Mouse (Mus musculus): Measurements from ENCODE around the gene Zfp324. TPM values are rescaled to one million over a fixed set of nuclear protein-coding genes. Genes with fewer than 3 reads are reported as not detected.

Gene Zfp324
- polyA plus RNA-seq, 1 experiment from 2014 or later = 11.6 TPM

DNA sequence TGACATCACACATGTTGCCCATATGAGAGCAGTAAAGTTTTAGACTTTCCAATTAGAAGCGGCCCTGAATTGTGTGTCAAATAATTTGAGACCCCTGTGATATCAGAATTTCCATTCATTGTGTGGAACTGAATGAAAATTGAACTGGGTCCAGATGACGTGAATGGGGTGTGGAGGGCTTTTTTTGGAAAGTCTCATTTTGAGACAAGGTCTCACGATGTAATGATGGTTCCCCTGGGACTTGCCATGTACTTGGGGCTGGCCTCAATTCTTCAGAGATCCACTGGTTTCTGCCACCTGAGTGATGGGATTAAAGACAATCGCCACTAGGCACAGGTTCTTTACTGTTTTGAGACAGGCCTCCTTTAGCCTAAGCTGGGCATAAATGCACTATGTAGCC lies 25.0 kb upstream of the Zfp324 start:
- Histone ChIP-seq H3K27ac (no peak overlapping the region), H3K27me3 (replicated peaks) (no peaks in the 10 kb centered on the region), H3K4me2 (replicated peaks) (no peak overlapping the region), H3K36me3 (no peaks in the 10 kb centered on the region), H3K4me1 (no peaks in the 10 kb centered on the region), H3K9ac (no peak overlapping the region), H3K9me3 (no peaks in the 10 kb centered on the region), H3K4me3 (no peak overlapping the region)
- ATAC-seq (ENCODE audit: low FRiP score, low read depth) = no peak
- 88% methylated on average over 4 of the region's 4 CpGs for WGBS

GRCm38 (mm10) chr7:12943488-12943887 lies 22.1 kb upstream of the Zfp324 start:
- no peak for ATAC-seq (ENCODE audit: low FRiP score, low read depth)
- H3K27ac ChIP-seq = no peak overlapping the region
- no peak overlapping the region for H3K4me2 ChIP-seq (replicated peaks)
- no peaks in the 10 kb centered on the region for H3K9me3 ChIP-seq
- no peaks in the 10 kb centered on the region for H3K27me3 ChIP-seq (replicated peaks)
- no peak overlapping the region for H3K9ac ChIP-seq
- no peaks in the 10 kb centered on the region for H3K36me3 ChIP-seq
- no peaks in the 10 kb centered on the region for H3K4me1 ChIP-seq
- no peak overlapping the region for H3K4me3 ChIP-seq

GRCm38 (mm10) chr7:12949032-12949871 lies 16.4 kb upstream of the Zfp324 start:
- WGBS = 9% methylated on average over 35 of the region's 35 CpGs
- Histone ChIP-seq H3K4me2 (replicated peaks) (peak overlapping the region; percentile 84), H3K27ac (peak overlapping the region; percentile 72), H3K4me3 (peak overlapping the region; percentile 40), H3K4me1 (peaks cover 7% of the 10 kb centered on the region), H3K9me3 (no peaks in the 10 kb centered on the region), H3K36me3 (no peaks in the 10 kb centered on the region), H3K9ac (peak overlapping the region; percentile 67), H3K27me3 (replicated peaks) (no peaks in the 10 kb centered on the region)
- ATAC-seq (ENCODE audit: low FRiP score, low read depth) = peak; percentile 97

- 8% methylated on average over 16 of the region's 16 CpGs for WGBS
- ATAC-seq (ENCODE audit: low FRiP score, low read depth) = no peak; the same call in 1 of the 2 replicates
Observed at GRCm38 (mm10) chr7:12949872-12950229, 15.8 kb upstream of the Zfp324 start.

DNA sequence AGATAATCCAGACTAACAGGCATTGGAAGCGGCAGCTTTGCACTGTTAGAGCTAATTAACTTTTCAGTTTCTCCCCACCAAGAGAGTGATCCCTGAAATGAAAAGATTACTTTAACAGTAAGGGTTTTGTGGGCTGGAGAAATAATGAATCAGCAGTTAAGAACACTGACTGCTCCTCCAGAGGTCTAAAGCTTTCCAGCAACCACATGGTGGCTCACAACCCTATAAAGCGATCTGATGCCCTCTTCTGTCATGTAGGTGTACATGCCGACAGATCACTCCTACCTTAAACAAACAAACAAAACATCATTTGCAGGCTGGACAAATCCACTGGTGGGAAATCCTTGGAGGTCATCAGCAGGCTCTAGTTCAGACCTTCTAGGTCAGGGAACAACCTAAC lies 10.7 kb upstream of the Zfp324 start:
- Histone ChIP-seq H3K9me3 (no peaks in the 10 kb centered on the region), H3K9ac (no peak overlapping the region), H3K27ac (no peak overlapping the region), H3K27me3 (replicated peaks) (no peaks in the 10 kb centered on the region), H3K4me3 (no peak overlapping the region), H3K36me3 (no peaks in the 10 kb centered on the region), H3K4me1 (peaks cover 6% of the 10 kb centered on the region), H3K4me2 (replicated peaks) (no peak overlapping the region)
- no peak for ATAC-seq (ENCODE audit: low FRiP score, low read depth)
- WGBS = 61% methylated on average over 3 of the region's 3 CpGs

More at GRCm38 (mm10) chr7:12949872-12950229, 15.8 kb upstream of the Zfp324 start:
- Histone ChIP-seq H3K27me3 (replicated peaks) (no peaks in the 10 kb centered on the region), H3K4me2 (replicated peaks) (peak overlapping the region; percentile 84), H3K36me3 (no peaks in the 10 kb centered on the region), H3K4me1 (peaks cover 7% of the 10 kb centered on the region), H3K4me3 (peak overlapping the region; percentile 40), H3K9ac (peak overlapping the region; percentile 67), H3K27ac (0 out of 2 replicates have a peak overlapping the region, but pooled peaks have one; percentile 20), H3K9me3 (no peaks in the 10 kb centered on the region)

DNA sequence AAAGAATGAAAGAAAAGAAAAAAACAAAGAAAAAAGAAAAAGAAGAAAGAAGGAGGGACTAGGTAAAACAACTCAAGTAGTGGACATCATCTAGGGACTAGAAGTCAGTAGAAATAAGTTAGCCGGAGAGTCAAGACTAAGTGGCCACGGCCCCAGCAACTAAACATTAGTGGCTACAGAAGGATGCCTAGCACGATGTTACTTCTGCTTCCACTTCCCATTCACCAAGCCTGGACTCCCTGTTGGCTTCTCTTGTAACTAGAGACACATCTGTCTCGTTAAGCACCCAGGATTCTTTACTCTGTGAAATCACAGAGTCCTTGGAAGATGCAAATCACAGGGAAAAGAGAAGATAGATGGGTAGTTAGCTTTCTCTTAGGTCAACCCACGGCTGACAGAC lies 8.1 kb upstream of the Zfp324 start:
- Histone ChIP-seq H3K9me3 (no peaks in the 10 kb centered on the region), H3K27ac (no peak overlapping the region), H3K9ac (no peak overlapping the region), H3K4me1 (no peaks in the 10 kb centered on the region), H3K4me2 (replicated peaks) (no peak overlapping the region), H3K36me3 (no peaks in the 10 kb centered on the region), H3K27me3 (replicated peaks) (no peaks in the 10 kb centered on the region), H3K4me3 (no peak overlapping the region)
- no peak for ATAC-seq (ENCODE audit: low FRiP score, low read depth)
- 76% methylated on average over 5 of the region's 5 CpGs for WGBS

GRCm38 (mm10) chr7:12958948-12959347 lies 6.7 kb upstream of the Zfp324 start:
- Histone ChIP-seq H3K4me3 (no peak overlapping the region), H3K4me2 (replicated peaks) (no peak overlapping the region), H3K4me1 (no peaks in the 10 kb centered on the region), H3K27ac (no peak overlapping the region), H3K9me3 (no peaks in the 10 kb centered on the region), H3K27me3 (replicated peaks) (no peaks in the 10 kb centered on the region), H3K9ac (no peak overlapping the region), H3K36me3 (no peaks in the 10 kb centered on the region)
- no peak for ATAC-seq (ENCODE audit: low FRiP score, low read depth)
- WGBS = 89% methylated on average over 4 of the region's 4 CpGs

DNA sequence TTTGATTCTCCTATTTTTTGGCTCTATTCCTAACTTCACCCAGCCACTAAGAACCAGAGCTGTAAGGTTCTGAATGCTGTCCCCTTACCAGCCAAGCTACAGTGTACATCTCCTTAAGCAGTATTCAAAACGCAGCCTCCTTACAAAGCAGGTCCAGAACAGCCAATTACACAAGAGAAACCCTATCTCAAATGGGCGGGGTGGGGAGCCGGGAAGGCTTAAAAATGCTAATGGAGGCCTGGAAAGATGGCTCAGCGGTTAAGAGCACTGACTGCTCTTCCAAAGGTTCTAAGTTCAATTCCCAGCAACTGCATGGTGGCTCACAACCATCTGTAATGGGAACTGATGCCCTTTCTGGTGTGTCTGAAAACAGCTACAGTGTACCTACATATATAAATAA lies 5.9 kb upstream of the Zfp324 start:
- ATAC-seq (ENCODE audit: low FRiP score, low read depth) = no peak
- no peak overlapping the region for H3K9ac ChIP-seq
- H3K4me3 ChIP-seq = no peak overlapping the region
- H3K4me2 ChIP-seq (replicated peaks) = no peak overlapping the region
- H3K4me1 ChIP-seq = no peaks in the 10 kb centered on the region
- no peaks in the 10 kb centered on the region for H3K36me3 ChIP-seq
- no peaks in the 10 kb centered on the region for H3K9me3 ChIP-seq
- H3K27ac ChIP-seq = no peak overlapping the region
- H3K27me3 ChIP-seq (replicated peaks) = no peaks in the 10 kb centered on the region
- 19% methylated on average over 4 of the region's 4 CpGs for WGBS

GRCm38 (mm10) chr7:12961511-12962141 lies 4.0 kb upstream of the Zfp324 start:
- H3K27ac ChIP-seq = 0 out of 2 replicates have a peak overlapping the region, but pooled peaks have one; percentile 6
- peak overlapping the region; percentile 63 for H3K9ac ChIP-seq
- H3K4me1 ChIP-seq = peaks cover 10% of the 10 kb centered on the region
- H3K4me3 ChIP-seq = peak overlapping the region; percentile 43
- ATAC-seq (ENCODE audit: low FRiP score, low read depth) = peak; percentile 55
- no peaks in the 10 kb centered on the region for H3K36me3 ChIP-seq
- H3K27me3 ChIP-seq (replicated peaks) = no peaks in the 10 kb centered on the region
- peak overlapping the region; percentile 57 for H3K4me2 ChIP-seq (replicated peaks)
- WGBS = 5% methylated on average over 29 of the region's 29 CpGs
- H3K9me3 ChIP-seq = no peaks in the 10 kb centered on the region

GRCm38 (mm10) chr7:12966104-12966845 lies 637 bp downstream of the Zfp324 start:
- 2% methylated on average over 25 of the region's 29 CpGs for WGBS
- H3K4me3 ChIP-seq = peak overlapping the region; percentile 89
- H3K9ac ChIP-seq = peak overlapping the region; percentile 88
- no peaks in the 10 kb centered on the region for H3K9me3 ChIP-seq
- H3K4me2 ChIP-seq (replicated peaks) = peak overlapping the region; percentile 96
- peak; percentile 66 for ATAC-seq (ENCODE audit: low FRiP score, low read depth)
- H3K36me3 ChIP-seq = peaks cover 27% of the 10 kb centered on the region
- peak overlapping the region; percentile 81 for H3K27ac ChIP-seq
- H3K4me1 ChIP-seq = peaks cover 19% of the 10 kb centered on the region
- H3K27me3 ChIP-seq (replicated peaks) = no peaks in the 10 kb centered on the region

DNA sequence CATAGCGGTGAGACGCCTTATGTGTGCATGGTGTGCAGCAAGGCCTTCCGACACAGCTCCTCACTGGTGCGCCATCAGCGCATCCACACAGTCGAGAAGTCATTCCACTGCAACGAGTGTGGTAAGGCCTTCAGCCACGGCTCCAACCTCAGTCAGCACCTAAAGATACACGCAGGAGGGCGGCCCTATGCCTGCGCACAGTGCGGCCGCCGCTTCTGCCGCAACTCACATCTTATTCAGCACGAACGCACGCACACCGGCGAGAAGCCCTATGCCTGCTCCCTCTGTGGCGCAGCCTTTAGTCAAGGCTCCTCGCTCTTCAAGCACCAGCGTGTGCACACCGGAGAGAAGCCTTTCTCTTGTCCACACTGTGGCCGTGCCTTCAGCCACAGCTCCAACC lies 5.3 kb downstream of the Zfp324 start:
- 95% methylated on average over 25 of the region's 25 CpGs for WGBS
- Histone ChIP-seq H3K4me1 (peaks cover 12% of the 10 kb centered on the region), H3K9ac (no peak overlapping the region), H3K4me3 (no peak overlapping the region), H3K9me3 (no peaks in the 10 kb centered on the region), H3K27me3 (replicated peaks) (no peaks in the 10 kb centered on the region), H3K27ac (no peak overlapping the region), H3K36me3 (peaks cover 42% of the 10 kb centered on the region), H3K4me2 (replicated peaks) (no peak overlapping the region)
- no peak for ATAC-seq (ENCODE audit: low FRiP score, low read depth)

All from neural tube, embryonic 12.5 days (tissue).